Mouse (Mus musculus) adrenal gland, adult 8-10 months (tissue): ENCODE results near the gene Ccdc106. TPM values are rescaled to one million over a fixed set of nuclear protein-coding genes. Genes with fewer than 3 reads are reported as not detected.
"Not testable (repeated sequence)": the region's sequence is repeated elsewhere in the genome, so short reads cannot be mapped to it uniquely, and the experiment has no call there.

ENCODE experiments used
- DNase-seq: peaks from one replicate; pipeline ENCODE4 v3.0.0; 2022
- total RNA-seq, 4 experiments: library from RNA; stranded (reverse); gene quantifications; 2 replicates each; pipeline ENCODE4 v1.2.4; 2022

Ccdc106 gene
- total RNA-seq, 4 experiments from 2014 or later: 2.9 to 5.6 (median 3.8) TPM

DNA sequence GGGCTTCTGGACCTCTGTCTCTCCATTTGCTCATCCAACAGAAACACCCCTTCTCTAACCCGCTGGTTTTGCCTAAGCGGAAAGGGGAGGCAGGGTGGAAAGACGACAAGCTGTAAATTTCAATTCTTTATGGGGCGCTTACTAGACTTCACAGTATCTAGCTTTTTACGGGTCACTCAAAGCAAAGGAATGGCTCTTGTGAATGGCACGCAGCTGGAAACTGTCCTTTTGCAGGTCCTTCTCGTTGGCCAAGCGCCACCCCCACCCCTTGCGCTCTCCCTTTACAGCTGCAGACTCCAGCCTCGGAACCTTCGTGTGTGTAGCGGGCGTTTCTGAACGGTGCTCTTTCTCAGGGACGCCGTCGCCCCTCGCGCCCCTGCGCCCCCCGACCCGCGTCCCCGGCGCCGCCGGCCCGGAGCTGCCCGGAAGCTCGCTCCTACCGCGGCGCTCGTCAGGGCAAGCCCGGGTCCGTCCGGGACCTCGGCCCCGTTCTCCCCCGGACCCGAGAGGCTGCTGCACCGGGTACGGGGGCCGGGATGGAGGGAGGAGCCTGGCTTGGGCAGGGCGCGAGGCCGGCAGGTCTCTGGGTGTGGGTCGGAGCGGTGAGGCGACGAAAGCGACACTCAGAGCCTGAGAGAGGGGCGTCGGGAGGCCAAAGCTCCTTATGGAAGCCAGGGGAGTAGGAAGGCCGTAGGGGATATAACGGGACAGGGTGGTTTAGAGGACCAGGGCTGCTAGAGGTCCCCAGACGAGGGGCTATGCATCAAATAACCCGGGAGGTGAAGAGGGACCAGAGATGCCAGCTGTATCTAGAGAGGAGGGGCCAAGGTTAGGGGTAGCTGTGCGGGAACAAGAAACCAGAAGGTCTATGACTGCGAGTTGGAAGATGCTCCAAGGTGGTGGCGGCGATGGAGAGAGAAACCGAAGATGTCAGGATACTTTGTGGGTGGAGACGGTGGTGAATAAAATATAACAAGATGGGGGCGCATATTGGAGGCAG lies 31.1 kb downstream of the Ccdc106 start, which contains the start of gene Zfp580:
TSS of gene Zfp580 (plus strand) at position 346 of the 1,000 bp plus-strand sequence.
- peak; percentile 56 for DNase-seq

- no peak for DNase-seq
Measured at GRCm38 (mm10) chr7:5052438-5052837, 32.1 kb downstream of the Ccdc106 start.

GRCm38 (mm10) chr7:5052931-5053343 lies 32.6 kb downstream of the Ccdc106 start:
- no peak for DNase-seq

- no peak for DNase-seq
Measured at GRCm38 (mm10) chr7:5053456-5054179, 33.3 kb downstream of the Ccdc106 start.

DNA sequence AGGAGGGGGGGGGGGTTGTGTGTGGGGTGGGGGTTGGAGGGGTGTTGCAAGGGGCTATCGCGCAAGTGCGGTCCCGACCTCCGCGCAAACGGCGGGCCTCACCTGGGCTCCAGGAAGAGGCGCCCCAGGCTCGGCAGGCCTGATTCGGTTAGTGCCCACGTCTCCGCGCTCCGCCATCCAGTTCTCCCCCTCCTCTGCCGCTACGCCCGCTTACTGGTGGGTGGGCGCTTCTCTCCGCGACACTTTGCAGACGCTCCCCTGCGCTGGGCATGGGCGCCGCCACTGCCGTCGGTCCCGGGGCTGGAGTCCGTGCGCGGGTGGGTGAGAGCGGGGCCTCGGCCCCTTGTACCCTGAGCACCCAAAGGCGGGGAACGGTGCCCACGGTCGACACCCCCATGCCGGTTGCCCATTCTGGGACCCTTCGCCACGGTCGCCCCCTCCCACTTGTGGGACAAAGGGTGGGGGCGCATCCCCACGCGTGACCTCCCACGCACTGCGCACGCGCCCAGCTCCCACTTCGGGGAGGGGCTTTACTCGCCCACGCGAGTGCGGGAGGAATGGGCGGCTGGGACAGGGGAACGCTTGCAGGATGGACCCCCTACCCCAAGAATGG lies 36.4 kb downstream of the Ccdc106 start:
- DNase-seq: no peak

GRCm38 (mm10) chr7:5057381-5057780 lies 37.0 kb downstream of the Ccdc106 start:
- DNase-seq: no peak

DNA sequence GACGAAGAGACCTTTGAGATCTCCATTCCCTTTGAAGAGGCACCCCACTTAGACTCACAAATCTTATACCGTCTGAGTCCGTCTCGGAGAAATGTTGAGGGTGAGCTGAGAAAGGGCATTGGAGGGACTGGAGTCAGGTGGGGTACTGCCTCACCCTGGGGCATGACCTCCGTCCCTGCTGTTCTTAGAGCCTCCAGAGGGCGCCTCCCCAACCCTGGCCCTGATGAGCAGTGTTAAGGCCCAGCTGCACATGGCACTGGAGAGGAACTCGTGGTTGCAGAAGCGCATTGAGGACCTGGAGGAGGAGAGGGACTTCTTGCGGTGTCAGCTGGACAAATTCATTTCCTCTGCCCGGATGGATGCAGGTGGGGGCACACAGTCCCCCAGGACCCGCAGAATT lies 37.5 kb downstream of the Ccdc106 start:
- no peak for DNase-seq

GRCm38 (mm10) chr7:5058631-5059030 lies 38.3 kb downstream of the Ccdc106 start:
- no peak for DNase-seq

DNA sequence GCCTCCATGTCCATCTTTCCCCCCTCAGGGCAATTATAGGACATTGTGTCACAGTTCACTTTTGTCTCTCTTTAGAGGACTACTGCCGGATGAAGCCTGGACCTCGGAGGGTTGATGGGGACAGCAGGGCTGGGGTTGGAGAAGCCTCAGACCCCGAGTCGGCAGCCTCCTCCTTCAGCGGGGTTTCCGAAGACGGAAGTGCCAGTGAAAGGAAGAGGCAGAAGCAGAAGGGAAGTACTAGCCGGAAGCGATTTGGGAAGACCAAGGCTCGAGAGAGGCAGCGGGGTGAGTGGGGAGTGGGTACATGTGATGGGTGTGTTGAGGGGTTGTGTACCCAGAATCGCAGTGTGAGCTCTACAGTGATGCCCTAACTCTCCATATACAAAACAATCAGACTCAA lies 39.1 kb downstream of the Ccdc106 start:
- DNase-seq: no peak

- peak; percentile 82 for DNase-seq
Measured at GRCm38 (mm10) chr7:5060239-5060731, 39.9 kb downstream of the Ccdc106 start.

GRCm38 (mm10) chr7:5060944-5061773 lies 40.8 kb downstream of the Ccdc106 start:
- peak; percentile 97 for DNase-seq

DNA sequence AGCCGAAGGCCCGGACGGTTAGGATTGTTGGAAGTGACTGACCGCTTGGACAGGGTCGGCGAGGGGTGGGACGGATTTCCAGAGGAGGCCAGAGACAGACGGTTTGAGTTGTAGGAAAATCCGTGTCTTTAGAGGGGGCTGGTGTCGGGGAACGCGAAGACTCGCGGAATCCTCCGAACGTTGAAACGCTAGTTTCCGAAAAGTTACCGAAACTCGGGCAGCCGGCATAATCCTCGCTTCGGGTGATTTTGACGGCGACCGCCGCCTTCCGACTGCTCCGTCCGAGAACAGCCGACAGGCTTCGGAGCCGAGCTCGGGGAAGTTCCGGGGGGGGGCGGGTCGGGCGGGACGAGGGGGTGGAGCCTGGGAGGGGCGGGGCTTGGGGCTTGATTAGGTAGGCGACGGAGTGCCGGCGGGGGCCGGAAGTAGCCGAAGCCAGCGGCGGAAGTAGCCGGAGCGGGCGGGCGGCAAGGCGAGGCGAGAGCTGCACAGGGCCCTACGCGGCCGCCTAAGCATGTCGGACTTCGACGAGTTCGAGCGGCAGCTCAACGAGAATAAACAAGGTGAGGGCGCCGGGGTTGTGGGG lies 41.5 kb downstream of the Ccdc106 start, which contains the start of gene U2af2:
TSS of gene U2af2 (plus strand) at position 370 of the 586 bp plus-strand sequence.
- peak; percentile 90 for DNase-seq

GRCm38 (mm10) chr7:5062360-5063001 lies 42.1 kb downstream of the Ccdc106 start:
- no peak for DNase-seq

DNA sequence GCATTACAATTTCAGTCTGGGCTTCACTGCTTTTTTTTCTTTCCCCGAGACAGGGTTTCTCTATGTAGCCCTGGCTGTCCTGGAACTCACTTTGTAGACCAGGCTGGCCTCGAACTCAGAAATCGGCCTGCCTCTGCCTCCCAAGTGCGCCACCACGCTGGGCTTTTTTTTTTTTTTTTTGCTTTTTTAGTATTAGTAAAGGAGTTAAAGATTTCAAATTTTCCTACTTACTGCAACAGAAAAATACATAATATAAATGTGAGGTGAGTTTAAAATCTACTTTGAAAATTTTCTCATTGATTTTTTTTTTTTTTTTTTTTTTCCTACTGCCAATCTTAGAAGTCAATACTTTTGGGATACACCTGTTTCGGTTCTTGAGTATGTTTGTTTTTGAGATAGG lies 44.5 kb downstream of the Ccdc106 start:
- DNase-seq: no peak

DNA sequence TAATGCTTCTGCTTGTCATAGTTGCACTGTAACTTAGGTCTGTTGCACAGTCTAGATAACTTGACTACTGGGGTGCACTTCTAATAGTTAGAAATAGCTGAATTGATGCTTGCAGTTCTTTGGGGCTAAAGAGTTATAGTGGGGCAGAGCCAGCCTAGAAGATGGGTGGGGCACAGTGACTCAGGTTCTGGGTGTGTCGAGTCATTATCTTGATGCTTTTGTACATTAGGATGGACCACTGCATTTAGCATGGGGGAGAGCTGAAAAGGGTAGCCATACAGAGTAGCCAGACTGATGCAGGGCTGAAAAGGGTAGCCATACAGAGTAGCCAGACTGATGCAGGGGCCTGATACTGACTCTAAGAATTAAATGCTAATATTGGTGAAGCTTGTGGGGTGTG lies 53.2 kb downstream of the Ccdc106 start:
- DNase-seq: no peak

DNA sequence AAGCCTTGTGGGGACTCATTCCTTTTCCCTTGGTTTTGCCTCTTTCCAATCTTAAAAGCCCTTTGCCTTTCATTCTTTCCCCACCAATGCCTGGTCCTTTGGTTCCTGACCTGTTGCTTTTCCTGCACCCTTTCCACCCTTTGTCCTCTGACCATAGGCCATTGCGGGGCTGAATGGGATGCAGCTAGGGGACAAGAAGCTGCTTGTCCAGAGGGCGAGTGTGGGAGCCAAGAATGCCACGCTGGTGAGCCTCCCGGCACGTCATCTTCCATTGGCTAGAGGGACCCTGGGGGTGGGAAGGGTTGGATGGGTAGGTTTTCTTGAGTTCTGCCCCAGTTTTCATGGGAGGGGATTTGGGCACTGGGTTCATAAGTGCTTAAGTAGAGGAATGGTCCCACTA lies 54.6 kb downstream of the Ccdc106 start:
- DNase-seq: no peak

- no peak for DNase-seq
Measured at GRCm38 (mm10) chr7:5076931-5077330, 56.6 kb downstream of the Ccdc106 start.

DNA sequence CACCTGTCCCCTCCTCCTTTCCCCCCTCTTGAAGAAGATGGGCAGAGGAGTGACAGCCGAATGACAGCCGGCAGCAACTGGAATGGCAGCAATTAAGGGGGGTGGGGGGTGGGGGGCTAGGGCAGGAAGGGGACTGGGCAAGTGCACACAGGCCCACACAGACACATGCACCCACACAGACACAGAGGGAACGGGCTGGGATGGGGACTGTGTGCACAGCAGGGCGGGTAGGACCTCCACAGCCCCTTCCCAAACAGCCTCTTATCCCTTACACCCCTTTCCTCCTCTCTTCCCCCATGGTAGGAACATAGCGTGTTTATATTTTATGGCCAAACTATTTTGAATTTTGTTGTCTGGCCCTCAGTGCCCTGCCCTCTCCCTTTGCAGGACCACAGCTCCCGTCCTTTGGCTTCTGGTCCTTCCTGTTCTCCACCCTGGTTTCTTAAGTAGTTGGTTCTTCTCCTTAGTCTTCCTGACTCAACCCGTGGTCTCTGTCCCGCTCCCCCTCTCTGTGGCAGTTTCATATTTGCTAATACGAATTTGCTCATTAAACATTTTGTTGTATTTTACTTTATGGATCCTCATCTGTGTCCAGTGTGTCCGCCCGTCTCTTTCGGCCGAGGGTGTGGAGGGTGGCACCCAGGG lies 59.1 kb downstream of the Ccdc106 start:
- DNase-seq: not testable (repeated sequence)

DNA sequence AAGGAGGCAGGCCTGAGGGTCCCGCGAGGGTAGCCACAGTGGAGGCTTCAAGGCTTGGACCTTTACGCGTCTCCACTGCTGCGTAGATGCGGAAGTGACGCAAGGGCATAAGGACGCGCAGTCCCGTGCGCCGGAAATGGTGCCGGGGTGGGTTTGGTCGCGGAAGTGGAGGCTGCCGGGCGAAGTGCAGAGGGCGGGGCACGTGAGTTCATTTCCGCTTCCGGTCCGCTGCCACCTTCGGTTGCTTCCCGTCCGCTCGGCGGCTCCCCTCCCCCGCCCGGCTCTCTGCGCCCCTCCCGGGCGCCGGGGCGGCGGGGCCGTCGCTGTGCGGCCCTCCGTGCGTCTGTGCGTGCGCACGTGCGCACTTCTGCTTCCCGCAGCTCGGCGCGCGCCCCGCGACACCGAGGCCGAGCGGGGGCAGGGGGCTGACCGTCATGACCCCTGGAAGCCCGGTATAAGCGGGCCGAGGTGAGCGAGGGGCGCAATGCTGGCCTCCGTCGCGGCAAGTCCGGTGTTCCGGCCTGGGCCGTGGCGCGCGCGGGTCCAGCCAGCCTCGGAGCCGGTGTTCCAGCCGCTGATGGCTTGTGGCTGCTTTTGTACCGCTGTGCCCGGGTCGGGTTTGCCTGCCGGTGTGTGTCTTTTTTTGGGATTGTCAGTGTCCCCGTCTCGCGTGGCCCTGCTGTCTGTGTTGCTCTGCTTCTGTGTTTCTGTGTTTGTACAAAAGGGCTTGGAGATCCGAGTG lies 59.8 kb downstream of the Ccdc106 start, which contains the start of gene Epn1:
TSS of gene Epn1 (plus strand) at position 226 of the 742 bp plus-strand sequence.
- DNase-seq: peak; percentile 96
